Mouse (Mus musculus) testis, adult 2 months (tissue): Measurements from ENCODE around the gene Iba57.

Source experiments
- CTCF ChIP-seq: fragments of 200-500 bp; IDR thresholded peaks from 2 replicates; pipeline ENCODE4 v1.5.1; 2012; ENCODE audit warnings: low read depth, mild to moderate bottlenecking, inconsistent platforms, low read length, moderate library complexity; ENCODE audit not compliant: control insufficient read depth, insufficient read depth, insufficient replicate concordance
- POLR2A ChIP-seq: fragments of 200-500 bp; IDR thresholded peaks from 2 replicates; pipeline ENCODE4 v1.6.1; 2012; ENCODE audit warnings: low read depth, mild to moderate bottlenecking, inconsistent platforms, low read length, moderate library complexity; ENCODE audit not compliant: control insufficient read depth

GRCm38 (mm10) chr11:59162443-59163254, 890 bp downstream of the Iba57 start:
- no peak for TF ChIP-seq POLR2A
- TF ChIP-seq CTCF, result no peak
